Mouse (Mus musculus): Measurements from ENCODE around the gene Ccdc86.

DNA sequence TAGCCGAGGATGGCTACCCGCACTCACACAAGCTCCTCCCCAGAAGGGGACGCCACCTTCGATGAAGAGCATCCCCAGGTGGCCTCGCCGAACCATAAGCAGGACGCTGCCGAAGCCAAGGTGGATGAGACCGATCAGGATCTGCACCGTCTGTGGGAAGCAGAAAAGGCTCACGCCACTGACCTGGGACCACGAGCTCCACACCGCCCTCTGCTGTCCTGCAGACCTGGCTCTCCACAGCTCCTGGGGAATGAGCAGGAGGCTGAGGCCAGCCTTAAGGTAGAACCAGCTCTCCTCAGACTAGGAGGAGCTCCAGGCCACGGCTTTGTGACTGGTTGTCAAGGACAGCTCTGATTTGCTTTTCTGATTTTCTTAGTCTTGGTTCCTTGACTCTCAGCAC is 34.1 kb upstream of the Ccdc86 start:
- TF ChIP-seq CTCF (IDR thresholded peaks at IDR 0.05; ENCODE audit: low read depth, low read length) (peak; percentile 83), POLR2A (IDR thresholded peaks at IDR 0.05; ENCODE audit: extremely low read depth, insufficient read depth, low read length) (no peak)
